Mouse (Mus musculus) retina, postnatal 1 day (tissue): Measurements from ENCODE around the gene Gm17571.

ENCODE experiments used
- DNase-seq: peaks from one replicate; pipeline ENCODE4 v3.0.0-alpha.2; 2012

The Gm17571 gene

GRCm38 (mm10) chr9:13454651-13455123 lies 8.1 kb upstream of the Gm17571 start:
- DNase-seq = peak; percentile 30

GRCm38 (mm10) chr9:13448716-13449115 lies 2.2 kb upstream of the Gm17571 start:
- DNase-seq = no peak

- no peak for DNase-seq
Measured at GRCm38 (mm10) chr9:13446236-13446635, 317 bp downstream of the Gm17571 start.

GRCm38 (mm10) chr9:13443484-13444211 lies 2.9 kb downstream of the Gm17571 start:
- DNase-seq = no peak

GRCm38 (mm10) chr9:13442012-13442735 lies 4.4 kb downstream of the Gm17571 start:
- DNase-seq = no peak

- no peak for DNase-seq
Measured at GRCm38 (mm10) chr9:13440911-13441310, 5.6 kb downstream of the Gm17571 start.

- DNase-seq = no peak
Measured at GRCm38 (mm10) chr9:13433501-13434090, 13.0 kb downstream of the Gm17571 start.

- no peak for DNase-seq
Measured at GRCm38 (mm10) chr9:13431646-13432045, 14.9 kb downstream of the Gm17571 start.

GRCm38 (mm10) chr9:13430744-13431143 lies 15.8 kb downstream of the Gm17571 start:
- DNase-seq = no peak

GRCm38 (mm10) chr9:13430302-13430701 lies 16.3 kb downstream of the Gm17571 start:
- DNase-seq = no peak

- no peak for DNase-seq
Measured at GRCm38 (mm10) chr9:13429477-13430125, 17.0 kb downstream of the Gm17571 start.

- DNase-seq = peak; percentile 84
Measured at GRCm38 (mm10) chr9:13425031-13425940, 21.3 kb downstream of the Gm17571 start.

GRCm38 (mm10) chr9:13414230-13414766 lies 32.3 kb downstream of the Gm17571 start:
- no peak for DNase-seq
